Mouse (Mus musculus) cerebellum, postnatal 36 days (tissue): ENCODE measurements around the gene Anp32a.

Experiments used
- DNase-seq, 2 experiments: peaks; one replicate each; pipeline ENCODE4 v3.0.0; 2021 to 2022; ENCODE audit warnings: mixed read lengths in 2 of 2

Gene Anp32a

GRCm38 (mm10) chr9:62347201-62347600 is 6.1 kb downstream of the Anp32a start:
- peak in 1 of 2 experiments; percentile 16 for DNase-seq

GRCm38 (mm10) chr9:62348050-62348449 is 7.0 kb downstream of the Anp32a start:
- DNase-seq = no peak

- no peak for DNase-seq
Measured at GRCm38 (mm10) chr9:62348467-62348985, 7.4 kb downstream of the Anp32a start.

- DNase-seq = no peak
Measured at GRCm38 (mm10) chr9:62349250-62349649, 8.2 kb downstream of the Anp32a start.

- DNase-seq = no peak
Measured at GRCm38 (mm10) chr9:62350721-62351120, 9.6 kb downstream of the Anp32a start.

GRCm38 (mm10) chr9:62351200-62351599 is 10.1 kb downstream of the Anp32a start:
- no peak for DNase-seq

GRCm38 (mm10) chr9:62353784-62354183 is 12.7 kb downstream of the Anp32a start:
- DNase-seq = no peak

- DNase-seq = peak in 1 of 2 experiments; percentile 20
Measured at GRCm38 (mm10) chr9:62354838-62355719, 14.0 kb downstream of the Anp32a start.

- DNase-seq = no peak
Measured at GRCm38 (mm10) chr9:62355763-62356162, 14.7 kb downstream of the Anp32a start.

GRCm38 (mm10) chr9:62357593-62357992 is 16.5 kb downstream of the Anp32a start:
- no peak for DNase-seq

- peak in 1 of 2 experiments; percentile 11 for DNase-seq
Measured at GRCm38 (mm10) chr9:62358851-62359250, 17.8 kb downstream of the Anp32a start.

GRCm38 (mm10) chr9:62360889-62361288 is 19.8 kb downstream of the Anp32a start:
- no peak for DNase-seq

- peak in 1 of 2 experiments; percentile 12 for DNase-seq
Measured at GRCm38 (mm10) chr9:62362835-62363385, 21.8 kb downstream of the Anp32a start.

- peak; percentile 91 to 94 for DNase-seq
Measured at GRCm38 (mm10) chr9:62363619-62364018, 22.5 kb downstream of the Anp32a start.

- peak in 1 of 2 experiments; percentile 17 for DNase-seq
Measured at GRCm38 (mm10) chr9:62364216-62364615, 23.1 kb downstream of the Anp32a start.

- peak; percentile 53 to 68 for DNase-seq
Measured at GRCm38 (mm10) chr9:62364831-62365230, 23.7 kb downstream of the Anp32a start.

- peak in 1 of 2 experiments; percentile 38 for DNase-seq
Measured at GRCm38 (mm10) chr9:62365326-62366080, 24.4 kb downstream of the Anp32a start.

GRCm38 (mm10) chr9:62366478-62367458 is 25.7 kb downstream of the Anp32a start:
- DNase-seq = peak in 1 of 2 experiments; percentile 36

- peak in 1 of 2 experiments; percentile 26 for DNase-seq
Measured at GRCm38 (mm10) chr9:62367510-62368071, 26.5 kb downstream of the Anp32a start.

- peak in 1 of 2 experiments; percentile 36 for DNase-seq
Measured at GRCm38 (mm10) chr9:62368256-62368905, 27.3 kb downstream of the Anp32a start.

GRCm38 (mm10) chr9:62369172-62369571 is 28.1 kb downstream of the Anp32a start:
- no peak for DNase-seq
